Mouse (Mus musculus): ENCODE data around the gene Kcnh8. TPM values are rescaled to one million over a fixed set of nuclear protein-coding genes. Genes with fewer than 3 reads are reported as not detected.

Gene Kcnh8
- polyA plus RNA-seq, 1 experiment from 2014 or later = not detected

DNA sequence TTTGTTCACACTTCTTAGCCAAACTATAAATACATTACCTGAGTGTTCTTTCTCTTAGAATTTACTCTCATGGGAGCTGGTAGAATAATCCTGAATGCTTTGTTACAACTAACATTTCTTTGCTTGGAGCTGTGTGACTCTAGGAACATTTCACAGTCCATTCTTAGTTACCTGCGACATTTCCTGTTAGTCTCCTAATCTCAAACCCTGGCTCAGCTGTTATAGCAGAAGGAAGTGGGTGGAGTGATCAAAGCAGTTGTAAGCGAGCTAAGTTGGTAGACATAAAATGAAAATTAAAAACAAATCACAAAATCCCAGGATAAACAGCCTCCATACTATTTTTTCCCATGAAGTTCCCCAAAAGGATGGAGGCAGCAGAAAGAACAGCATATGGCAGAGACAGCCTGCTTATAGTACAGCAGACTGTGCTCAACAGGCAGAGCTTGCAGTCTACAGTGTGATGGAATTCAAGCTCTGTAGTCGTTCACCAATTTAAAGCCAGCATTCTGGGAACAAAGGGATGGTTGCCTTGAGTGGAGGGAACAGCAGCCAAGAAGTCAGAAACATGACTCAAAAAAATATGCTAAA, 318.1 kb downstream of the Kcnh8 start:
- 48% methylated on average over 3 of the region's 3 CpGs for WGBS
- H3K36me3 ChIP-seq (ENCODE audit: control insufficient read depth, insufficient read depth) = no peaks in the 10 kb centered on the region
- H3K9me3 ChIP-seq (replicated peaks; ENCODE audit: control insufficient read depth, low read length) = no peaks in the 10 kb centered on the region; the same call in 1 of the 2 replicates
- no peak overlapping the region for H3K27ac ChIP-seq (ENCODE audit: low read length)
- H3K9ac ChIP-seq (ENCODE audit: low read length) = no peak overlapping the region
- no peak overlapping the region for H3K4me3 ChIP-seq (ENCODE audit: low read length)
- H3K4me2 ChIP-seq (ENCODE audit: low read depth, low read length) = no peak overlapping the region
- no peaks in the 10 kb centered on the region for H3K27me3 ChIP-seq (ENCODE audit: control insufficient read depth, insufficient read depth, low read length)
- H3K4me1 ChIP-seq (ENCODE audit: control insufficient read depth, insufficient read depth, low read length) = no peaks in the 10 kb centered on the region
- ATAC-seq (replicated peaks; ENCODE audit: extremely low read depth, insufficient read depth, low FRiP score) = no peak

- Histone ChIP-seq H3K4me3 (ENCODE audit: low read length) (no peak overlapping the region), H3K27me3 (ENCODE audit: control insufficient read depth, insufficient read depth, low read length) (no peaks in the 10 kb centered on the region), H3K27ac (ENCODE audit: low read length) (no peak overlapping the region), H3K9me3 (replicated peaks; ENCODE audit: control insufficient read depth, low read length) (no peaks in the 10 kb centered on the region), H3K36me3 (ENCODE audit: control insufficient read depth, insufficient read depth) (no peaks in the 10 kb centered on the region), H3K9ac (ENCODE audit: low read length) (no peak overlapping the region), H3K4me1 (ENCODE audit: control insufficient read depth, insufficient read depth, low read length) (no peaks in the 10 kb centered on the region), H3K4me2 (ENCODE audit: low read depth, low read length) (no peak overlapping the region)
- ATAC-seq (replicated peaks; ENCODE audit: extremely low read depth, insufficient read depth, low FRiP score) = no peak
These were observed 341.5 kb downstream of the Kcnh8 start for GRCm38 (mm10) chr17:52943966-52944365.

- H3K36me3 ChIP-seq (ENCODE audit: control insufficient read depth, insufficient read depth) = no peaks in the 10 kb centered on the region
- no peak overlapping the region for H3K27ac ChIP-seq (ENCODE audit: low read length)
- no peaks in the 10 kb centered on the region for H3K9me3 ChIP-seq (replicated peaks; ENCODE audit: control insufficient read depth, low read length)
- H3K4me1 ChIP-seq (ENCODE audit: control insufficient read depth, insufficient read depth, low read length) = no peaks in the 10 kb centered on the region
- WGBS = 63% methylated on average over 1 of the region's 1 CpGs
- no peak overlapping the region for H3K9ac ChIP-seq (ENCODE audit: low read length)
- no peak overlapping the region for H3K4me2 ChIP-seq (ENCODE audit: low read depth, low read length)
- H3K4me3 ChIP-seq (ENCODE audit: low read length) = no peak overlapping the region
- H3K27me3 ChIP-seq (ENCODE audit: control insufficient read depth, insufficient read depth, low read length) = no peaks in the 10 kb centered on the region
- ATAC-seq (replicated peaks; ENCODE audit: extremely low read depth, insufficient read depth, low FRiP score) = no peak
These were observed 370.2 kb downstream of the Kcnh8 start for GRCm38 (mm10) chr17:52972735-52973134.

GRCm38 (mm10) chr17:52980958-52981357, 378.4 kb downstream of the Kcnh8 start:
- H3K27me3 ChIP-seq (ENCODE audit: control insufficient read depth, insufficient read depth, low read length) = no peaks in the 10 kb centered on the region
- no peak overlapping the region for H3K4me3 ChIP-seq (ENCODE audit: low read length)
- no peak for ATAC-seq (replicated peaks; ENCODE audit: extremely low read depth, insufficient read depth, low FRiP score)
- H3K36me3 ChIP-seq (ENCODE audit: control insufficient read depth, insufficient read depth) = no peaks in the 10 kb centered on the region
- WGBS = 85% methylated on average over 4 of the region's 4 CpGs
- no peak overlapping the region for H3K27ac ChIP-seq (ENCODE audit: low read length)
- no peak overlapping the region for H3K4me2 ChIP-seq (ENCODE audit: low read depth, low read length)
- H3K9me3 ChIP-seq (replicated peaks; ENCODE audit: control insufficient read depth, low read length) = no peaks in the 10 kb centered on the region
- no peak overlapping the region for H3K9ac ChIP-seq (ENCODE audit: low read length)
- H3K4me1 ChIP-seq (ENCODE audit: control insufficient read depth, insufficient read depth, low read length) = no peaks in the 10 kb centered on the region
